Mouse (Mus musculus): ENCODE measurements at regions not wholly inside any gene's neighbourhood (a gene's known extent, or its start where the extent isn't known, plus 50 kb on each side); places are given as distances from the start of the nearest gene placed in this dataset.

DNA sequence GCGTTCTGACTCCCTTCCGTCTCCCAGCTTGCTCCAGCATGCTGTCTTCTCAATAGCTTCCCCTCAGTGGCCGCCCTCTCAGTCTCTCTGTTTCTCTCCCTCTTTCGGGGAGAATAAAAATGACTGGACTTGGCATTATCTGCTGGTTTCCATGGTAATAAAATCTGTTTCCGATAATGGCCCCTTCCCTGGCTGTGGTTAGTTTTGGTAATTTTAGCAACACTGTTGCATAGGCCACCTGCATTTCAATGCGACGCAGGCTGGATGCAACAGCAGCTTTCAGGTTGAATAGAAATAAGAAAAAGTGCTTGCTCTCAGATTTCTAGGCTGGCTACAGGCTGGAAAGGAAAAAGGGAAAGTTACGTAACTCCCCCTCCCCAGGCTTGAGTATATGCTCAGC, 133.9 kb upstream of the Zc3h12a start:
- no peaks in the 10 kb centered on the region for H3K4me1 ChIP-seq (ENCODE audit: control insufficient read depth, insufficient read depth, low read length)
- H3K9ac ChIP-seq (ENCODE audit: low read depth, low read length) = no peak overlapping the region
- 62% methylated on average over 8 of the region's 8 CpGs for WGBS
- no peak for TF ChIP-seq POLR2A (IDR thresholded peaks at IDR 0.05; ENCODE audit: extremely low read depth, insufficient read depth, low read length)
- no peak for TF ChIP-seq CTCF (IDR thresholded peaks at IDR 0.05; ENCODE audit: low read depth, low read length)
- H3K27ac ChIP-seq (replicated peaks; ENCODE audit: insufficient read depth, low read depth, low read length) = no peak overlapping the region
- H3K79me2 ChIP-seq (ENCODE audit: control insufficient read depth, insufficient read depth, low read length) = no peaks in the 10 kb centered on the region
- no peaks in the 10 kb centered on the region for H3K27me3 ChIP-seq (ENCODE audit: control insufficient read depth, insufficient read depth, low read length)
- no peak for DNase-seq (ENCODE audit: extremely low read depth, low read depth, low spot score)
- no peak overlapping the region for H3K4me3 ChIP-seq (ENCODE audit: insufficient read depth, low read depth, low read length)
- no peaks in the 10 kb centered on the region for H3K36me3 ChIP-seq (ENCODE audit: control insufficient read depth, insufficient read depth, low read length)

DNA sequence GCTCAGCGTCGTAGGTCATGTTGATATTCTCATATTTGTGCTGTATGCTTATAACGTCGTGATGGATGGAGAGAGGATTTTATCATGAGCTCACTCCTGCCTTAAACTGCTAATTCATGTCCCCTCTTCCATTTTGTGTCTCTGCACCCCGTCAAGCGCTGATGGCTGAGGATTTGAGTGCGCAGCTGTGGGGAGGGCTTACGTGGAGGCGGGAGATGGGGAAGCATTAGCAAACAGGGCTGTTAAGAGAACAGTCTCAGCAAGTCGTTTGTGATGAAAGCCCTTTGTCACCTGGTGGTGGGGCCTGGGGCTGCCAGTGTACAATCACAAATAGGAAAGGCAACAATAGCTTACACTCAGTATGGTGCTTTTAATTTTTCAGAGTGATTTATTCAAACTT, 131.7 kb upstream of the Zc3h12a start:
- TF ChIP-seq CTCF (IDR thresholded peaks at IDR 0.05; ENCODE audit: low read depth, low read length) (no peak), POLR2A (IDR thresholded peaks at IDR 0.05; ENCODE audit: extremely low read depth, insufficient read depth, low read length) (no peak)
- no peak overlapping the region for H3K9ac ChIP-seq (ENCODE audit: low read depth, low read length)
- no peak overlapping the region for H3K4me3 ChIP-seq (ENCODE audit: insufficient read depth, low read depth, low read length)
- DNase-seq (ENCODE audit: extremely low read depth, low read depth, low spot score) = no peak
- H3K36me3 ChIP-seq (ENCODE audit: control insufficient read depth, insufficient read depth, low read length) = no peaks in the 10 kb centered on the region
- no peaks in the 10 kb centered on the region for H3K4me1 ChIP-seq (ENCODE audit: control insufficient read depth, insufficient read depth, low read length)
- WGBS = 48% methylated on average over 10 of the region's 10 CpGs
- H3K27me3 ChIP-seq (ENCODE audit: control insufficient read depth, insufficient read depth, low read length) = no peaks in the 10 kb centered on the region
- H3K79me2 ChIP-seq (ENCODE audit: control insufficient read depth, insufficient read depth, low read length) = no peaks in the 10 kb centered on the region
- no peak overlapping the region for H3K27ac ChIP-seq (replicated peaks; ENCODE audit: insufficient read depth, low read depth, low read length)

DNA sequence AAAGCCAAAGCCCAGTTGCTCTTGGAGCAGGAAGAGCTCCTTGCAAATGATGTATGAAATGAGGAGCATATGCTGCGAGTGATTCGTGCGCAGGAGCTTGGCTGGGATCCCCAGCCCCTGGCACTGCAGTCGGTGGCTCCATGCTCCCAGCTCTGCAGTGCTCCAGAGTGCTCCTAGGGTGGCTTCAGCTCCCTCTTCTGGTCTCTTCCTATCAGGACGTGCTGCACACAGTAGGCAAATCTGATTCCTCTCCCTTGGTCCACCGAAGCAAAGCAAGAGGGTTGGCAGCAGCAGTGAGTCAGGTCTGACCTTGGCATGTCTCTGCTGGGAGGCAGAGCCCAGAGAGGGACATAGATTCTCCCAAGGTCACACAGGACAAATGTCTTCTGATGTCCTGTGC, 130.3 kb upstream of the Zc3h12a start:
- no peak overlapping the region for H3K27ac ChIP-seq (replicated peaks; ENCODE audit: insufficient read depth, low read depth, low read length)
- H3K9ac ChIP-seq (ENCODE audit: low read depth, low read length) = no peak overlapping the region
- no peak for TF ChIP-seq CTCF (IDR thresholded peaks at IDR 0.05; ENCODE audit: low read depth, low read length)
- TF ChIP-seq POLR2A (IDR thresholded peaks at IDR 0.05; ENCODE audit: extremely low read depth, insufficient read depth, low read length) = no peak
- no peaks in the 10 kb centered on the region for H3K36me3 ChIP-seq (ENCODE audit: control insufficient read depth, insufficient read depth, low read length)
- WGBS = 42% methylated on average over 6 of the region's 6 CpGs
- no peaks in the 10 kb centered on the region for H3K4me1 ChIP-seq (ENCODE audit: control insufficient read depth, insufficient read depth, low read length)
- no peaks in the 10 kb centered on the region for H3K27me3 ChIP-seq (ENCODE audit: control insufficient read depth, insufficient read depth, low read length)
- DNase-seq (ENCODE audit: extremely low read depth, low read depth, low spot score) = no peak
- H3K79me2 ChIP-seq (ENCODE audit: control insufficient read depth, insufficient read depth, low read length) = no peaks in the 10 kb centered on the region
- no peak overlapping the region for H3K4me3 ChIP-seq (ENCODE audit: insufficient read depth, low read depth, low read length)

DNA sequence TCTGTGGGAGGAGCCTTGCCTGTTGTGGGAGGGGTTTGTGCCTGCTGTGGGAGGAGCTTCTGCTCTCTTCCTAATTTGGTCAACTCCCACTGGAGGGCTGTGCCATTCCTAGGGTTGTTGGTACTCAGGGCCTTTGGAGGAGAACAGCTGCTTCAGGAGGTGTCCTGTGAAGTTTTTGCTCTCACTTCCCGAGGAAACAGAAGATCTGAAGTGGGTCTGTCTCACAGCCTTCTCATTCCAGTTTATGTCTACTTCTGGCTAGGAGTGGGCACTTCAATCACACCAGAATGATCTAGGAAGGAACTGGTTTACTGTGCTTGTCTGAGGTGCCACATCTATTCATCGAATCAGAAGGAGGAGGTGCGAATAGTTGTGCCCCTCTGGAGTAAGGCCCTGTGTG, 125.5 kb upstream of the Zc3h12a start:
- H3K36me3 ChIP-seq (ENCODE audit: control insufficient read depth, insufficient read depth, low read length) = no peaks in the 10 kb centered on the region
- TF ChIP-seq POLR2A (IDR thresholded peaks at IDR 0.05; ENCODE audit: extremely low read depth, insufficient read depth, low read length) = no peak
- H3K79me2 ChIP-seq (ENCODE audit: control insufficient read depth, insufficient read depth, low read length) = no peaks in the 10 kb centered on the region
- no peak overlapping the region for H3K4me3 ChIP-seq (ENCODE audit: insufficient read depth, low read depth, low read length)
- no peaks in the 10 kb centered on the region for H3K27me3 ChIP-seq (ENCODE audit: control insufficient read depth, insufficient read depth, low read length)
- no peak overlapping the region for H3K27ac ChIP-seq (replicated peaks; ENCODE audit: insufficient read depth, low read depth, low read length)
- no peak for DNase-seq (ENCODE audit: extremely low read depth, low read depth, low spot score)
- 78% methylated on average over 3 of the region's 3 CpGs for WGBS
- no peaks in the 10 kb centered on the region for H3K4me1 ChIP-seq (ENCODE audit: control insufficient read depth, insufficient read depth, low read length)
- no peak overlapping the region for H3K9ac ChIP-seq (ENCODE audit: low read depth, low read length)

DNA sequence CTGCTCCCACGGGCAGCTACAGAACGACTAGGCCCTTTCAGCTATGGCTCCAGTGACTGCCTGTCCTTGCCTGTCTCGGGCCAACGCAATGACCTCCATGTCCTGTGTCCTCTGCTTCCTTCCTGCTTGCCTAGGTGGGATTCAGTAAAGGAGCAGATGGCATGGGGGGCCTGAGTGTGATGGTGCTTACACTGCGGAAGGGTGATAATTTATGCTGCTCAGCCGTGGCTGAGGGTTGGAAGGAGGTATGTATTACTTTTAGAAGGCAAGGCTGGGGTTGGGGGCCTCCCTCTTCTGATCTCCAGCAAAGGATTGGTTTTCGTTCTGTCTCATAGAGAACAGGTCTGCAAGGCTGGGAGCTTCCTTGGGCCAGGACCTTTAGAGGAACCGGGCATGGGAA, 124.6 kb upstream of the Zc3h12a start:
- no peak for TF ChIP-seq POLR2A (IDR thresholded peaks at IDR 0.05; ENCODE audit: extremely low read depth, insufficient read depth, low read length)
- no peak for TF ChIP-seq CTCF (IDR thresholded peaks at IDR 0.05; ENCODE audit: low read depth, low read length)
- no peaks in the 10 kb centered on the region for H3K4me1 ChIP-seq (ENCODE audit: control insufficient read depth, insufficient read depth, low read length)
- H3K27me3 ChIP-seq (ENCODE audit: control insufficient read depth, insufficient read depth, low read length) = no peaks in the 10 kb centered on the region
- no peak overlapping the region for H3K9ac ChIP-seq (ENCODE audit: low read depth, low read length)
- no peak for DNase-seq (ENCODE audit: extremely low read depth, low read depth, low spot score)
- no peaks in the 10 kb centered on the region for H3K36me3 ChIP-seq (ENCODE audit: control insufficient read depth, insufficient read depth, low read length)
- no peak overlapping the region for H3K4me3 ChIP-seq (ENCODE audit: insufficient read depth, low read depth, low read length)
- H3K27ac ChIP-seq (replicated peaks; ENCODE audit: insufficient read depth, low read depth, low read length) = no peak overlapping the region
- H3K79me2 ChIP-seq (ENCODE audit: control insufficient read depth, insufficient read depth, low read length) = no peaks in the 10 kb centered on the region
- 64% methylated on average over 8 of the region's 8 CpGs for WGBS

DNA sequence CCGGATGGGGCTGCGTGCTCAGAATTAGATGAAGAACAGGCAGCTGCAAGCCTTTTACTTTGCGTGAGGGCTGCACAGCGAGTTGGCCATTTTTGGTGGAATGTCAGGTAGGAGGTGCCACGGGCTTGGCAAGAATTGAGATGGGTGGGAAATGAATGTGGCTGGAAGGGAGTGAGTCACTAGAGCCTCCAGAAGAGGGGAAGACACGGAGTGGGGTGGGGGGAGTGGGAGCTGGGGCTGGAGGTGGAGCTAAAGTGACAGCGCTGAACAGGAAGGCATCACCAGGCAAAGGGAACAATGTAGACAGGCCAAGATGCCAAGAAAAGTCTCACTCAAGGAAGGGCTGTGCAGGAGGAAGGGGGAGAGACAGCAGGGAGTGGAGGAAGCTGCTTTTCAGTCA, 121.4 kb upstream of the Zc3h12a start:
- Histone ChIP-seq H3K27ac (replicated peaks; ENCODE audit: insufficient read depth, low read depth, low read length) (no peak overlapping the region), H3K79me2 (ENCODE audit: control insufficient read depth, insufficient read depth, low read length) (no peaks in the 10 kb centered on the region), H3K4me1 (ENCODE audit: control insufficient read depth, insufficient read depth, low read length) (no peaks in the 10 kb centered on the region), H3K36me3 (ENCODE audit: control insufficient read depth, insufficient read depth, low read length) (no peaks in the 10 kb centered on the region), H3K4me3 (ENCODE audit: insufficient read depth, low read depth, low read length) (no peak overlapping the region), H3K27me3 (ENCODE audit: control insufficient read depth, insufficient read depth, low read length) (no peaks in the 10 kb centered on the region; the same call in 1 of the 2 replicates), H3K9ac (ENCODE audit: low read depth, low read length) (no peak overlapping the region)
- TF ChIP-seq POLR2A (IDR thresholded peaks at IDR 0.05; ENCODE audit: extremely low read depth, insufficient read depth, low read length) = no peak
- no peak for TF ChIP-seq CTCF (IDR thresholded peaks at IDR 0.05; ENCODE audit: low read depth, low read length)
- 74% methylated on average over 7 of the region's 7 CpGs for WGBS
- no peak for DNase-seq (ENCODE audit: extremely low read depth, low read depth, low spot score)
